Mouse (Mus musculus): Measurements from ENCODE around the gene Ddx27. TPM values are rescaled to one million over a fixed set of nuclear protein-coding genes. Genes with fewer than 3 reads are reported as not detected.

Ddx27 gene
- 31.2 and 34.8 TPM in 2 replicates for polyA plus RNA-seq (2014; fragmentation: Nextera tagmentation; extraction: Ambion mirVana)

- ATAC-seq (ENCODE audit: low read depth) (peak; percentile 90), DNase-seq (ENCODE audit: low spot score) (peak; percentile 95)
- H3K27me3 ChIP-seq (replicated peaks; ENCODE audit: control insufficient read depth, insufficient read depth, low read length) = no peaks in the 10 kb centered on the region
- H3K9me3 ChIP-seq (ENCODE audit: control insufficient read depth, low read length) = no peaks in the 10 kb centered on the region
- WGBS = 2% methylated on average over 33 of the region's 37 CpGs
- peaks cover 20% of the 10 kb centered on the region for H3K36me3 ChIP-seq (ENCODE audit: control insufficient read depth, insufficient read depth, low read length)
- peak within 1 kb of the TSS; percentile 85 for H3K9ac ChIP-seq (ENCODE audit: low read depth, low read length)
- H3K27ac ChIP-seq (replicated peaks; ENCODE audit: low read depth, low read length) = peak within 1 kb of the TSS; percentile 85
- H3K4me1 ChIP-seq (ENCODE audit: control insufficient read depth, insufficient read depth, low read length) = peaks cover 9% of the 10 kb centered on the region
- H3K4me3 ChIP-seq (ENCODE audit: low read depth, low read length) = peak within 1 kb of the TSS; percentile 95
- peak within 1 kb of the TSS; percentile 82 for H3K4me2 ChIP-seq (ENCODE audit: low read depth, low read length)
These were observed at the start of gene Ddx27 for GRCm38 (mm10) chr2:167014702-167015381. Gene Ddx27 (plus strand): TSS chr2:167015193.

- Histone ChIP-seq H3K36me3 (ENCODE audit: control insufficient read depth, insufficient read depth, low read length) (no peaks in the 10 kb centered on the region), H3K4me3 (ENCODE audit: low read depth, low read length) (no peak overlapping the region), H3K9ac (ENCODE audit: low read depth, low read length) (no peak overlapping the region), H3K4me1 (ENCODE audit: control insufficient read depth, insufficient read depth, low read length) (peaks cover 31% of the 10 kb centered on the region), H3K27me3 (replicated peaks; ENCODE audit: control insufficient read depth, insufficient read depth, low read length) (no peaks in the 10 kb centered on the region), H3K9me3 (ENCODE audit: control insufficient read depth, low read length) (no peaks in the 10 kb centered on the region), H3K4me2 (ENCODE audit: low read depth, low read length) (no peak overlapping the region), H3K27ac (replicated peaks; ENCODE audit: low read depth, low read length) (no peak overlapping the region)
- WGBS = 63% methylated on average over 1 of the region's 1 CpGs
- DNase-seq (ENCODE audit: low spot score) = no peak
- no peak for ATAC-seq (ENCODE audit: low read depth)
These were observed 41.8 kb upstream of the Ddx27 start for GRCm38 (mm10) chr2:166973153-166973552.

- ATAC-seq (ENCODE audit: low read depth) = no peak
- Histone ChIP-seq H3K9me3 (ENCODE audit: control insufficient read depth, low read length) (no peaks in the 10 kb centered on the region), H3K27ac (replicated peaks; ENCODE audit: low read depth, low read length) (no peak overlapping the region), H3K4me2 (ENCODE audit: low read depth, low read length) (no peak overlapping the region), H3K36me3 (ENCODE audit: control insufficient read depth, insufficient read depth, low read length) (no peaks in the 10 kb centered on the region), H3K4me3 (ENCODE audit: low read depth, low read length) (no peak overlapping the region), H3K4me1 (ENCODE audit: control insufficient read depth, insufficient read depth, low read length) (peaks cover 31% of the 10 kb centered on the region), H3K27me3 (replicated peaks; ENCODE audit: control insufficient read depth, insufficient read depth, low read length) (no peaks in the 10 kb centered on the region), H3K9ac (ENCODE audit: low read depth, low read length) (no peak overlapping the region)
- no peak for DNase-seq (ENCODE audit: low spot score)
- 76% methylated on average over 6 of the region's 6 CpGs for WGBS
These were observed 40.7 kb upstream of the Ddx27 start for GRCm38 (mm10) chr2:166974177-166974872.

- Histone ChIP-seq H3K27ac (replicated peaks; ENCODE audit: low read depth, low read length) (peak overlapping the region; percentile 56), H3K4me1 (ENCODE audit: control insufficient read depth, insufficient read depth, low read length) (peaks cover 31% of the 10 kb centered on the region), H3K36me3 (ENCODE audit: control insufficient read depth, insufficient read depth, low read length) (no peaks in the 10 kb centered on the region), H3K9ac (ENCODE audit: low read depth, low read length) (no peak overlapping the region), H3K4me3 (ENCODE audit: low read depth, low read length) (no peak overlapping the region), H3K9me3 (ENCODE audit: control insufficient read depth, low read length) (no peaks in the 10 kb centered on the region), H3K4me2 (ENCODE audit: low read depth, low read length) (no peak overlapping the region), H3K27me3 (replicated peaks; ENCODE audit: control insufficient read depth, insufficient read depth, low read length) (no peaks in the 10 kb centered on the region)
- WGBS = 68% methylated on average over 3 of the region's 3 CpGs
- ATAC-seq (ENCODE audit: low read depth) = no peak
- DNase-seq (ENCODE audit: low spot score) = no peak
These were observed 38.6 kb upstream of the Ddx27 start for GRCm38 (mm10) chr2:166976356-166976755.

GRCm38 (mm10) chr2:166977490-166977889 is 37.5 kb upstream of the Ddx27 start:
- no peak overlapping the region for H3K4me2 ChIP-seq (ENCODE audit: low read depth, low read length)
- ATAC-seq (ENCODE audit: low read depth) (no peak), DNase-seq (ENCODE audit: low spot score) (no peak)
- no peaks in the 10 kb centered on the region for H3K27me3 ChIP-seq (replicated peaks; ENCODE audit: control insufficient read depth, insufficient read depth, low read length)
- peaks cover 31% of the 10 kb centered on the region for H3K4me1 ChIP-seq (ENCODE audit: control insufficient read depth, insufficient read depth, low read length)
- peak overlapping the region; percentile 58 for H3K27ac ChIP-seq (replicated peaks; ENCODE audit: low read depth, low read length)
- H3K9ac ChIP-seq (ENCODE audit: low read depth, low read length) = no peak overlapping the region
- WGBS = 60% methylated on average over 3 of the region's 3 CpGs
- H3K9me3 ChIP-seq (ENCODE audit: control insufficient read depth, low read length) = no peaks in the 10 kb centered on the region
- H3K4me3 ChIP-seq (ENCODE audit: low read depth, low read length) = no peak overlapping the region
- H3K36me3 ChIP-seq (ENCODE audit: control insufficient read depth, insufficient read depth, low read length) = no peaks in the 10 kb centered on the region

- H3K27me3 ChIP-seq (replicated peaks; ENCODE audit: control insufficient read depth, insufficient read depth, low read length) = no peaks in the 10 kb centered on the region
- H3K9ac ChIP-seq (ENCODE audit: low read depth, low read length) = no peak overlapping the region
- DNase-seq (ENCODE audit: low spot score) (no peak), ATAC-seq (ENCODE audit: low read depth) (no peak)
- peaks cover 28% of the 10 kb centered on the region for H3K4me1 ChIP-seq (ENCODE audit: control insufficient read depth, insufficient read depth, low read length)
- H3K27ac ChIP-seq (replicated peaks; ENCODE audit: low read depth, low read length) = no peak overlapping the region
- no peak overlapping the region for H3K4me2 ChIP-seq (ENCODE audit: low read depth, low read length)
- H3K9me3 ChIP-seq (ENCODE audit: control insufficient read depth, low read length) = no peaks in the 10 kb centered on the region
- no peaks in the 10 kb centered on the region for H3K36me3 ChIP-seq (ENCODE audit: control insufficient read depth, insufficient read depth, low read length)
- WGBS = 74% methylated on average over 2 of the region's 2 CpGs
- no peak overlapping the region for H3K4me3 ChIP-seq (ENCODE audit: low read depth, low read length)
These were observed 34.8 kb upstream of the Ddx27 start for GRCm38 (mm10) chr2:166980161-166980560.

GRCm38 (mm10) chr2:166983351-166983894 is 31.6 kb upstream of the Ddx27 start:
- no peak for ATAC-seq (ENCODE audit: low read depth)
- DNase-seq (ENCODE audit: low spot score) = no peak
- no peaks in the 10 kb centered on the region for H3K27me3 ChIP-seq (replicated peaks; ENCODE audit: control insufficient read depth, insufficient read depth, low read length)
- H3K36me3 ChIP-seq (ENCODE audit: control insufficient read depth, insufficient read depth, low read length) = no peaks in the 10 kb centered on the region
- no peaks in the 10 kb centered on the region for H3K9me3 ChIP-seq (ENCODE audit: control insufficient read depth, low read length)
- no peak overlapping the region for H3K4me3 ChIP-seq (ENCODE audit: low read depth, low read length)
- H3K4me2 ChIP-seq (ENCODE audit: low read depth, low read length) = no peak overlapping the region
- WGBS = 71% methylated on average over 4 of the region's 4 CpGs
- H3K27ac ChIP-seq (replicated peaks; ENCODE audit: low read depth, low read length) = no peak overlapping the region
- H3K9ac ChIP-seq (ENCODE audit: low read depth, low read length) = no peak overlapping the region
- no peaks in the 10 kb centered on the region for H3K4me1 ChIP-seq (ENCODE audit: control insufficient read depth, insufficient read depth, low read length)

GRCm38 (mm10) chr2:166990861-166991260 is 24.1 kb upstream of the Ddx27 start:
- Histone ChIP-seq H3K27me3 (replicated peaks; ENCODE audit: control insufficient read depth, insufficient read depth, low read length) (no peaks in the 10 kb centered on the region), H3K9me3 (ENCODE audit: control insufficient read depth, low read length) (no peaks in the 10 kb centered on the region), H3K36me3 (ENCODE audit: control insufficient read depth, insufficient read depth, low read length) (no peaks in the 10 kb centered on the region), H3K4me1 (ENCODE audit: control insufficient read depth, insufficient read depth, low read length) (peaks cover 29% of the 10 kb centered on the region), H3K9ac (ENCODE audit: low read depth, low read length) (no peak overlapping the region; the same call in 1 of the 2 replicates), H3K4me2 (ENCODE audit: low read depth, low read length) (no peak overlapping the region), H3K4me3 (ENCODE audit: low read depth, low read length) (no peak overlapping the region), H3K27ac (replicated peaks; ENCODE audit: low read depth, low read length) (0 out of 2 replicates have a peak overlapping the region, but pooled peaks have one; percentile 17)
- 69% methylated on average over 7 of the region's 7 CpGs for WGBS
- DNase-seq (ENCODE audit: low spot score) (peak; percentile 23), ATAC-seq (ENCODE audit: low read depth) (no peak)
